Mouse (Mus musculus) MN1 (cell line): ENCODE data around the gene Itgb2l.

Source experiments
- DNase-seq: peaks from one replicate; pipeline ENCODE4 v3.0.0-alpha.2; 2016; ENCODE audit warnings: low spot score

The Itgb2l gene

DNA sequence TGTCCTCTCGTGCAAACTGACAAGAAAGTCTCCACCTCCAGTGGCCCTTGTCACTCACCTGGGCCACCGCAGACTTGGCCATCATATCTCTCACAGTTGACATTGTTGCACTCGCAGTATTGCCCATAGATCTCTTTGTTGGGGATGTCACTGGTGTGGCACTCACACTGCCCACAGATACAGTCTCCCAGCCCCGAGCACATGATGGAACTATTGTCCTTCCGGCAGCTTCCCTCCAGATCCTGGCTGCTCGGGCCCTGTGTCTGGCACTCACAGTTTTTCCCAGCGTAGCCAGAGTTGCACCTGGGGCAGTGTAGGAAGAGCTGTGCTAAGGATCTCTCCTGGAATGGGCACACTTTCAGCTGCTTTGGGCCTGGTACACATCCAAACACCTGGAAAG is 16.7 kb downstream of the Itgb2l start:
- DNase-seq, result no peak

DNA sequence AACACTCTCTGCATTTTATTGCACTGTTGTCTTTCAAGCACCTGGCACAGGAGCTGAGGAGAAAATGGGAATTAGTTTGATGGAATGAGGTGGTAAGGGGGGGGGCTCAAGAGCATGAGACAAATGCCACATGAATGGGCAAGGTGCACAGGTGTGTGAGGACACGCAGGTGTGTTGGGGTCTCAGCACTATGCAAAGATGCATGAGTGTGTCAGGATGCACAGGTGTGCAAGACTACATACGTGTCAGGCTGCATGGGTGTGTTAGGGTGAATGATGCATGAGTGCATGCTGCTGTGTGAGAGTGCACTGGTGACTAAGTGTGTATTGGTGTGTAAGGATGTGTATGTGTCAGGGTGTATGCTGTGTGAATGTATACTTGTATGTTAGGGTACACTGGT is 18.4 kb downstream of the Itgb2l start:
- no peak for DNase-seq

DNA sequence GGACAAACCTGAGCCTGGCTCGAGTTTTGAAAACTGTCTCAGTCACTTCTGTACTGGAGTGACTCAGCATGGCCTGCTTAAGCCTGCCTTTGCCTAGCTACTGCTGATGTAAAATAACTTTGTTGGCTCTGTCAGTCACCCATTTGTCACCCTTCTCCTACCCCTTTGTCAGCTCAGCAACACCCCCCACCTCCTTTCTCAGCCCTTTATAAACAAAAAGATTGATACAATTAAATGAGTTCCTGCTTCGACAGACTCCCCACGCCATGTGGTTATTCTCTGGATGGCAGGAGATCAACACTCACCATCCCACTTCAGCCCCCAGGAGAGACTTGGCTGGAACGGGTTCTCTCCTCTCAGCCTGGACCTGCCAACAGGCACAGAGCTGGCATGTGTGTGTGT is 35.4 kb downstream of the Itgb2l start:
- DNase-seq, result peak; percentile 67

DNA sequence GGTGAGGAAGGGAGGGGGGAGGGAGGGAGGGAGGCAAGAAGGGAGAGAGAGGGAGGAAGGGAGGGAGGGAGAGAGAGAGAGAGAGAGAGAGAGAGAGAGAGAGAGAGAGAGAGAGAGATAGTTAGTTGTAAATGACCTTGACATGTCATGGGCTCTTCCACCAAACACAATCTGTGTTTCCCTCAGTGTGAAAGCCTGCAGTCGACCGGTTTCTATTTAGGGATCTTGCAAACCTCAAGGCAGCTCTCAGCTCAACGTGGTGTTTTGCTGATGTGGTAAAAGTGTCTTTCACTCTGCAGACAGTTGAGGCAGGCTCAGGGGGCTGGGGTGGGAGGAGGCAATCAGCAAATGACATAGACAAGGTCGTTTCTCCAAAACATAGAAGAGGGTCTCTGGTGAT is 37.1 kb downstream of the Itgb2l start:
- no peak for DNase-seq

DNA sequence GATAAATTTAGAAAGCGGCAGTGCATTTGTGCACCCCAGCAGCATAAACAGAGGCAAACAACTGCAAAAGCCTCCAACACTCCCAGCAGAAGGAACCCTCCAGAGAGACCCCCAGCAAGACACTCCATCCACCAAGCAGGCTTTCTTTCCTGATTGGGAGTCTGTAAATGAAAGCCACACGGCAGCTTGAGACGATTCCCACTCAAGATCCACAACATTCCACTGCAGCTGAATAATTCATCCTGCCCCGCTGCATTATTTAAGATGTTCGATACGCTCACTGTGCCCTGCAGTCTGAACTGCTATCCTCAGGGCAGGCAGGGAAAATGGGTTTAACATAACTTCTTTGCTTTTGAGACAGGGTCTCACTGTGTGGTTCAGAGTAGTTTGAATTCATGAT is 41.1 kb downstream of the Itgb2l start:
- DNase-seq, result no peak

DNA sequence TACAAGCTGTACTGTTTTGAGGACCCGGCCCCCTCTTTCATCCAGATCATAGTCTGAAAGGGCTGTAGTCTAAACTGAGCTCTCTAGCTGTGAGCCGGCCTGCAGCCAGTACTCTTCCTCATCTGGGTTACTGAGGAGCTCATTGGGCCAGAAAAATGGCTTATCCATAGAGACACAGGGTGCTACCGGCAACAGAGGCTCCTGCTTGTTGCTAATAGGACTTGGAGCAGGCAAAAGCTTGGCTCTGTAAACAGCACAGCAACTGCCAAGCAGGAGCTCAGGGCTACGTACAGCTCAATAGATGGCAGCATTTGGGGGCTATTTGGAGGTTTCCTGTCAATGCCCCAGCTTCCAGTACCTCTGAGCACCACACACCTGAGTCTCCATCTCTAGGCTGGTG is 43.4 kb downstream of the Itgb2l start:
- DNase-seq, result no peak

DNA sequence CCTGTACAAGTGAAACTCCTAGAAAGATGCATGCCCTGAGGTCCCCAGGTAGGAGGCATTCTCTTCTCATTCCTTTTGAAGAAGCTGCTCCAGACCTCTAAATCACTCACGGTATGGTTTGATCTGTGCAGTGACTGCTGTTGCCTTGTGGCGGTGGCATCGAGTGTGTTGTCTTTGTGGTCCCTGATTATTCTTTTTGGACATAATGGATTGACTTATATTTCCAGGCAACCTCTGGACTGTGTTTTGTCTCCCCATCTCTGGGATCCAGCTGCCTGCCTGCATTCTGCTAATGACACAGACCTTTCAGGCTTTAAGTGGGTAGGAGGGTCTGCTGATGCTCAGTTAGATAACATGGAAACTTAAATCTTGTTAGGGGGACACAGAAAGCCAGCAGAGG is 44.6 kb downstream of the Itgb2l start:
- DNase-seq, result peak; percentile 68

DNA sequence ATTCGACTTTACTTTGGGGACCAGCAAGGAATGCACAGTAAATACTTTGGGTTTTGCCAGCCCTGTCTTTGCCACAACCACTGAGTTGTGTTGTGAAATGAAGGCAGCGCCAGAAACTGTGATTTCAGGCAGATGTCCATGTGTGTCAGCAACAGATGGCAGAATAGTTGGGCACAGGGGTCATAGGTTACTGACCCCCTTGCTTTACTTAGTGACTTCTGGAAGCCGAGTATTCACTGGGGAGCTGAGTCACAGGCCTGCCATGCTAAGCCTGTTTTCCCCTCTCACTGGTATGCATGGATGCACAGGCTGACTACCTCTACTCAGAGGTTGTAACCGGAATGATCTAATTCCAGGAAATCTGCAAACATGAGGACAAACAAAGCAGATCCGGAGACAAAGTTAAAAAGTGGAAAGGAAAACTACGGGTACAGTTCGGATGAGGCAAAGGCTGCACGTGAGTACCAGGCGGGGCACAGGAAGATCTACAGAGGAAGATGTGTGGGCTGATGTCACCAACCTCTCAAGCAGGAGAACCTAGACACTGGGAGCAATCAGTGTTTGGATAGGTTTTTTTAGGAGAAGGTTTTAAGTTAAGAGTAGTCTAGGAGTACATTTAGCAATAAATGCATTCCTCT is 47.3 kb downstream of the Itgb2l start:
- peak; percentile 28 for DNase-seq

DNA sequence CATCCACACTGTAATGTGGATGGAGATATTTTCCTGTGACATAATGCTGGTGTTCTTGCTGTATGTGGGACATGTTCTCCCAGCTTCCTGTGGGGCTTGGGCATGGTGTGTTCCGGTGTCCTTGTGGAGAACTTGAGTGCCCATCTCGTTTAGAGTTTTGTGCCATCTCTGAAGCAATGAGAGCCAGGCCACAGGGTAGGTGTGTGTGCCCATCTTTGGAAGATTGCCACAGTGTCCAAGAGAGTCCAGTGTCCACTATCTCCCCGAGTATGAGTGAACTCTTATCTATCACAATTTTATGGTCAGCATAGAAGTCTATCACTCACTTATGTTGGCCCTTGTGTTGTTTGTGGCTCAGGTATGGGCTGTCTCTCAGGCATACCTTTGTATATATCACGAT is 47.9 kb downstream of the Itgb2l start:
- DNase-seq, result no peak

DNA sequence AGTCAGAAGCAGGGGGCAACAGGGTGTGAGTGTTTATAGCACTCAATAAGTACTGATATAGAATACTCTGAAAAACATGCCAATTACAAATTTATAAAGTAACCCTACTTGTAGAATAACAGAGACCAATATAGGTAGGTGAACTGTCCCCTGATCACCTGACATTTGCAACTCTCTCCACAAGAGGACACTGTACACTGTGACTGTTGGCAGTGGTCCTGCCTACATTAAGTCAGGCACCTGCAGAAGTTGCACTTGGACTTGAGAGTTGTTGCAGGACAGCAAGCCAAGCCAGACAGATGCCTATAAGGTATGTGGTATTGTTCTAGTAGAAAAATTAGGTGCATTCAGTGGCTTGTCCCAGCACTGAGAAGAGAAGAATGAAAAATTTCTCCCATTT is 52.3 kb downstream of the Itgb2l start:
- peak; percentile 37 for DNase-seq

DNA sequence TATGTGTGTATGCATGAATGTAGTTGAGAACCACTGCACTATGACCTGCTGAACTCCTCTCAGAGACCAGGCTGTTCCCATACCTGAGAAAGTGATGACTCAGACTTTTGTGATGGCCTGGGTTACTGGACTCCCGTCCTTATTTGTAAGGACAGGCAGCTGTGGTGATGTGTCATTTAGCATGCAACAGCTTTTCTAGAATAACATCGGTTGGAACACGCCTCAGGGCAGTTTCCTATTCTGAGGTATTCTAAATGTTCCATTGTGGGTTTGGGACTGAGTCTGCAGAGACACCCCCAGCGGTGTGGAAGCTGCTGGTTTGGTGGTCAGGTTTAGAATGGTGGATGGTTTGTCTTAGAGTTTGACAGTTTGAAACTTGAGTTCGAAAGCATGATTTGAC is 54.9 kb downstream of the Itgb2l start:
- no peak for DNase-seq

DNA sequence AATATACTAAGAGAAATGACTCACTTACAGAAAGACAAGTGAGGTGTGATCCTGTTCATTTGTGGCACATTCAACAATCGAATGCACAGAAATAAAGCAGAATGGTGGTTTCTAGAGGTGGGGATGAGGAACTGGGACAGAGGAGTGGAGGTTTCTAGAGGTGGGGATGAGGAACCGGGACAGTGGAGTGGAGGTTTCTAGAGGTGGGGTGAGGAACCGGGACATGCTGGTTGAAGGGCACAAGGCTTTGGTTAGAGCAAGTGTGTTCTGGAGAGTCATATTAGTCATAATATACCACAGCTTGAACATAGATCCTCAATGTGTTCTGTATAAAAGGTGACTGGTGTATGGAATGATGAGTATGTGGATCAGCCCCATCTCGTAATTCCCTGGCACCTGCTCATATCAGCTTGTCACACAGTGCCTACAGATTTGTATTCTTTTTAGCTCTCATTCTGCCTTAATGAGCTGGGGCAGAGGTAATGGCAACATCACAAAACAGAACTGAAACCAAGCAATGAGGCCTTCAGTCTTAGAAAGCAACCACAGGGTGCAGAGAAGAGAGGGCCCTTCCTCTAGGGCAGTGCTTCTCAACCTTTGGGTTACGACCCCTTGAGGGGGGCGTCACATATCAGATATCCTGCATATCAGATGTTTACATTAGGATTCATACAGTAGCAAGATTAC is 55.6 kb downstream of the Itgb2l start:
- DNase-seq, result no peak

DNA sequence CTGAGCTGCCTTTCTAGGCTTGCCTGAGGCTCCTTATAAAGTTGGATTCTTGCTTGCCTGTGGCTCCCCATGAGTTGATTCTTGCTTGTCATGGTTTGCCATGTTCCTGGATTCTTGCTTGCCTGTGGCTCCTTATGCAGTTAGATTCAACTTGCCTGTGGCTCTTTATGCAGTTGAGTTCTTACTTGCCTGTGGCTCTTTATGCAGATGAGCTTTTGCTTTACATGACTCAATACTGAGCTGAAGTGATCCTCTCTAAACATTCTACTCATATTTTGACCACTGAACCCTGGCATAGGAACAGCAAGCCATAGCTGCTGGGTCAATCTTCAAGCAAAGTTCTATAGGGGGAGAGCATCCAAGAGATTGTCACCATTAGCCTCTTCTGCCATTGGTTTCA is 58.7 kb downstream of the Itgb2l start:
- DNase-seq, result no peak

DNA sequence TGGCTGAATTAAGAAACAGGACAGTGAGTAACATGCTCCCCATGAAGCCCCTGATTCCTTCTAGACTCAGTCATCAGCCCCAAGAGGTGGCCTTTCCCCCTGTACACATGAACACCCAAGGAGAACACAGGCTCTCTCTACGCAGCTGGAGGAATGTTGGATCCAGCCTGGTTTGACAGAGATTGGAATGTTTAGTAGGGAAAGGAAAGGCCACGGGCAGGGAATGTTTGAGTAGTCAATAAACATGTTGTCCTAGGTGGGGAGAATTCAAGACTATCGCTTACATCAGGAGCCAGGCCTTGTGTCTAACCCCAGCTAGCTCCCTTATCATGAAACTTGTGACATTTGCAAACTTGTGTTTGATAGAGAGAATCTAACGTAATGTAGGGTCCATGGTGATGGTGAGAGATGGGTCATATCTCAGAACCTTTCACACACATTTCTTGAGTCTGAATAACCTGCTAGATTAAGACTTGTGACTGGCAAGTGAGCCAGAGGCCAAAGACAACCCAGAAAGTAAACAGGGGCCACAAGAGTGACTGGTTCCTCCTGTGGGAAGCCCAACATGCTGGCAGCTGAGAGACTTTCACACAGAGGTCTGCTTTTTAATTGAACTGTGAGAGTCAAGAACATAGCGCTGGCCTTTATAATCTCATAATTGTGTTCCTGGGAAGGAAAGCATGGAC is 60.8 kb downstream of the Itgb2l start:
- DNase-seq, result no peak

DNA sequence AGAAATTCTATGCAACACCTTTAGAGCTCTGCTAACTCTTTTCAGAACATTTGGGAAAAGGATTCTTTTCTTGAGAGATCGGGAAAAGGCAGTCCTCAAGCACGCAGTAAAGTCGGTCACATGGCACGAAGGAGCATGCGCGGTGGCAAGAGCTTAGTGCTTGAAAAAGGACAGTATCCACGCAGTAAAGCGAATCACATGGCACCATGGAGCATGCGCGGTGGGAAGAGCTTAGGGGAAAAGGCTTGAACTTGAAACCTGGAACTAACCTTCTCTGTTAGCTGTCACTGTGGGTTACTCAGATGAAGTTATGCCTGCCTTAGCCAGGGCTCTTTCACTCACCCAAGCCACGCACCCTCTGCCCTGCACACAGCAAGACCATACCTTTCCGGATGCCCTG is 62.0 kb downstream of the Itgb2l start:
- no peak for DNase-seq

DNA sequence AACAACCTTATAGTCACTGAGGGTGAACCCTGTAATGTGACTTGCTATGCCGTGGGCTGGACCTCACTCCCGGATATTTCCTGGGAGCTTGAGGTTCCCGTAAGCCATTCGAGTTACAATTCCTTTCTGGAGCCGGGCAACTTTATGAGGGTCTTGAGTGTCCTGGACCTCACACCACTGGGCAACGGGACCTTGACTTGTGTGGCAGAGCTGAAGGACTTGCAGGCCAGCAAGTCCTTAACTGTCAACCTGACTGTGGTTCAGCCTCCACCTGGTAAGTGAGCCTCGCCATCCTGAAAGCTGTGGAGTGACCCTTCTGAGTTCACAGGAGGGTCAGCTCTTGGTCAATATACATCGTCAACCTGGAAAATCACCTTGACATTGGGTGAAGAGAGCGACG is 65.3 kb downstream of the Itgb2l start:
- DNase-seq, result no peak

DNA sequence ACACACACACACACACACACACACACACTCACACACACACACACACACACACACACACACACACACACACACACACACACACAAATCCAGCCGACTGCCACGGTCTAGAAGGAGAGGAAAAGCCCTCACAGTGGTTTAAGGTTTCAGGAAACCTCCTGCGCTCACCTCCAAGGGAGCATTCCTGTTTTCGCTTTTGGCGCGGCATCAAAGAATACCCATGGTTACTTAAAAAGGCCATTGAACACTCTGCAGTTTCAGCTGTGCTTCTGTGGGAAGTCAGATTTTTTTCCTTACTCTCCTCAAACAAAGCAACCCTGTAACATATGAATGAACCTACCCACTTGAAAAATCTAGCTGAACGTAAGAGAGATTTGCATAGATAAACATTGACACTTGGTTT is 67.1 kb downstream of the Itgb2l start:
- DNase-seq, result no peak

DNA sequence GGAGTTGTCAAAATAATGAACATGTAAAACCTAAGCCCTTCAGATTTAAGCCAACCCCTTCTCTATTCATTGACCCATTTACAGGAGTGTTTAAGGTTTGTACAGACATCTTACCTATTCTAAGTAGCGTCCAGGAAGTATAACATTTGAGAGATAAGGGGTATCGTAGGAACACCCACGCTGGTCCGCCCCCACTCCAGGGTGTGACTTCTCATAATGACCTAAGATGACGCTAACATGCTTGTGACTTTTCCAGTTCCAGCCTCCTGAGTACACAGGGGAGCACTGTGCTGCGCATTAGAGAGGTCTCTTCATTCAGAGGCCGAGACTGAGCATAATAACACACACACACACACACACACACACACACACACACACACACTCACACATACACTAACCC is 67.9 kb downstream of the Itgb2l start:
- DNase-seq, result no peak

DNA sequence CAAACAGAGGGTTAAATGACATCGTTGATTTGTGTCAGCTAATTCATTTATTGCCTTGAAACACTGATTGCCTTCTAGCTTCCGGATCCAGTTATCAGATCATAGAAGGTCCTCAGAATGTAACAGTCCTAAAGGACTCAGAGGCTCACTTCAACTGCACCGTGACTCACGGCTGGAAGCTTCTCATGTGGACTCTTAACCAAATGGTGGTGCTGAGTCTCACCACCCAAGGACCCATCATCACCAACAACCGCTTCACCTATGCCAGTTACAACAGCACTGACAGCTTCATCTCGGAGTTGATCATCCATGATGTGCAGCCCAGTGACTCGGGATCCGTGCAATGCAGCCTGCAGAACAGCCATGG is 70.7 kb downstream of the Itgb2l start:
- no peak for DNase-seq
